Mouse (Mus musculus) adrenal gland, postnatal 14 days (tissue): ENCODE data around the gene Dcxr. TPM values are rescaled to one million over a fixed set of nuclear protein-coding genes. Genes with fewer than 3 reads are reported as not detected.
"Not testable (repeated sequence)": the region's sequence is repeated elsewhere in the genome, so short reads cannot be mapped to it uniquely, and the experiment has no call there.

Experiments
- DNase-seq: peaks from one replicate; pipeline ENCODE4 v3.0.0; 2021; ENCODE audit warnings: mixed read lengths
- long read RNA-seq, 2 experiments: library from polyadenylated mRNA; stranded (forward); transcript quantifications; one replicate each; pipeline ENCODE4 v2.0.0; 2021
- total RNA-seq: library from RNA; stranded (reverse); gene quantifications from 2 replicates; pipeline ENCODE4 v1.2.3, GENCODE M21; 2021

The Dcxr gene
- 31.8 and 41.9 TPM in 2 replicates for total RNA-seq
- long read RNA-seq, experiment 1, transcript Dcxr-201 (8 exons, 892 nt) = major isoform, 28 of 36 reads
- long read RNA-seq, experiment 1, partial matches to known transcripts = 4 of 36 reads
- long read RNA-seq, experiment 1, other reads (novel, unspliced or antisense) = 1 of 36 reads
- long read RNA-seq, experiment 2, transcript Dcxr-201 (8 exons, 892 nt) = major isoform, 34 of 42 reads
- long read RNA-seq, experiment 2, partial matches to known transcripts = 3 of 42 reads
- long read RNA-seq, experiment 2, other reads (novel, unspliced or antisense) = 2 of 42 reads

DNA sequence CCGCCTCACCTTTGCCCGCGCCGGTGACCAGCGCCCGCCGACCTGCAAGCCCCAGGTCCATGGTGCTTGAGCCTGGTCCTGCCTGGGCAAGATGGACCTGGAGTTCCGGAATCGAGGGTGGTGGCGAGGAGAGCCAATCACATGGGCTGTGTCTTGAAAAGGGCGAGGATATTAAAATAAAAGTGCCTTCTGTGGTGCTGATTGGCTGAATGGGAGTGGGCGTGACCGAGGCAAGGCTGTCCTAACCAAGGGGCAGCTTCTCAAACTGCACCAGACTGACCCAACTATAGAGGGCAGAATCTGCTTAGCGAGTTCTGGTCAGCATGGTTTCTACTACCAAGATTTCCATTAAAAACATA, at the start of gene Dcxr:
Gene Dcxr, minus strand, starts transcription at position 113 of the 359 bp plus-strand sequence.
- peak; percentile 95 for DNase-seq

DNA sequence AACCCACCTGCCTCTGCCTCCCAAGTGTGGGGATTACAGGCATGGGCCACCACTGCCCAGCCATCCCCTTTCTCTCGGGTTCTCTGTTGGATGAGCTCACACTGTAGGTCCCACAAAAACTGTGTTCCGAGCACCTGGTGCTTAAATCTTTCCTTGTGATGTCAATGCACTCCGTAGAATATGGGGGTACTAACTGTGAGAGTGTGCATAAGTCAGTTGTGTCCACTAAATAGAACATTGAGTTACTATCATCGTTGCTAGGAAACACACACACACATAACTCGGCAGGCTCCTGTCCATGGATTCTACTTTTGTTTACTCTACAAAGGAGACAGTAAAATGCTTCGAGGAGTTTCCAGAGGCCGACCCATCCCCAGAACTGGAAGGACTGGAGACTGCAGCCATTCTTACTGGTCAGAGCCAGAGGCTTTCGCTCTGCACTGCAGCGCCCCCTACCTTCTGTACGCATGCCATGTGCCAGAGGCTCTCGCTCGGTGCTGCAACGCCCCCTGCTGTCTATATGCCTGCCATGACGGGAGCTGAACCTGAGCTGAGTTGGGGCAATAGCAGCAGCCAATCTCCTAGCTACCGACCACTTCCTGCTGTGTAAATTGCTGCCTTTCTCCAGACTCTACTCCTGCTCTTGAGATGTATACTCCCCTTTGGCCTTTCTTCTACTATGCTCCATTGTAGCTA, 48.8 kb upstream of the Dcxr start:
- DNase-seq = peak; percentile 98

DNA sequence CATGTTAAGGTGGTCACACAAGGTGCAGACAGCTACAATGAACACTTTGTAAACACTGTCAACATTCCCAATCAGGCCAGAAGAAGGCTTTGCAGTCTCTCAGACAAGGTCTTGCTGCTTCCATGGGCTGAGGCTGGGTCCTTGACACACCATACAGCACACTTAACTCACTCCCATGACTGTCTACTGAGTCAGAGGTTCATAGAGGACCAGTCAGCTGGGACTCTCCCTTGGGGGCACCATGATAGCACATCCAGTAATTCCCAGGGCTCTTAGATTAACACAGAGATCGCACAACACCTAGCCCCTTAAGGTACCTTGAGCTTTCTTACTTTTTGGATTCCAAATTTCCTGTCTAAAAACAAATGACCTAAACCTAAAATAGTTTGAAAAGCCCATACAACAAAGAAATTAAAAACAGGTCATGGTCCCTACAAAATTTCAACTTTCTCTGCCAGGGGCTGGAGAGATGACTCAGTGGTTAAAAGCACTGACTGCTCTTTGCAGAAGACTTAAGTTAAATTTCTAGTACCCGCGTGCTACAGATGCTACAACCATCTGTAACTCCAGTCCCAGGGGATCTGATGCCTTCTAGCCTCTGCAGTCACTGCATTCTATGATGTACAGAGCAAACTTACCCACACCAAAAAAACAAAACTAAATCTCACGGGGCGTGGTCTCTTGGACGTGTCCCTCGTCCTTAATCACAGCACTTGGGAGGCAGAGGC, 46.5 kb upstream of the Dcxr start:
- DNase-seq = no peak

DNA sequence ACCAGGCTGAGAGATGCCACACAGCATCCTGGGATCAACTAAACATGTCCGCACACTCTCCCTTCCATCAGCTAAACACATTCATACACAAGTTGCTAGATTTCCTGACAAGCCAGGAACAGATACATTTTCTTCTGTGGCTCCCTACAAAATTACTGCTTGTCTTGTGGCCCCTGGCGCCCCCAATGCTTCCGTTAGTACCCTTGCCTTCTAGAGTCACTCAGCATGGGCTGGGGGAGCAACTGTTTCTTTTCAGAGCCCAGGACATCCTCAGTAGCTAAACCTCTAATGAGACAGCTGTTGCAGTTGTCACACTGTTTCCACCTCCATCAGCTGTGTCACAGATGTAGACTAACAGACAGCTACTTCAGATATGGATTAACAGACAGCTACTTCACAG, 45.7 kb upstream of the Dcxr start:
- DNase-seq = no peak

DNA sequence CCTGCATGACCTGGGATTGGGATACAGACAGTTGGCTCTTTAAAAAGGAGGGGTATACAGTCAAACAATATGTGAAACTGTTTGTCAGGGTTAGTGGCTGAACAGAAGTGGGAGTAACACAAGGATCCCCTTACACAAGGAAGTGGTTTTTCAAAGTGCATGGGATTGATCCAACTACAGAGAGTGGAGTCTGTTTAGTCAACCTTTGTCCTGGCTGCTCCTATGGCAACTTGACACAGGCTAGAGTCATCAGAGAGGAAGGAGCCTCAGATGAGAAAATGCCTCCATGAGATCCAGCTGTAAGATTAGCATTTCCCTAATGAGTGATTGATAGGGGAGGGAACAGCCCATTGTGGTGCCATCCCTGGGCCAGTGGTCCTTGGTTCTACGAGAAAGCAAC, 41.1 kb upstream of the Dcxr start:
- DNase-seq = no peak

DNA sequence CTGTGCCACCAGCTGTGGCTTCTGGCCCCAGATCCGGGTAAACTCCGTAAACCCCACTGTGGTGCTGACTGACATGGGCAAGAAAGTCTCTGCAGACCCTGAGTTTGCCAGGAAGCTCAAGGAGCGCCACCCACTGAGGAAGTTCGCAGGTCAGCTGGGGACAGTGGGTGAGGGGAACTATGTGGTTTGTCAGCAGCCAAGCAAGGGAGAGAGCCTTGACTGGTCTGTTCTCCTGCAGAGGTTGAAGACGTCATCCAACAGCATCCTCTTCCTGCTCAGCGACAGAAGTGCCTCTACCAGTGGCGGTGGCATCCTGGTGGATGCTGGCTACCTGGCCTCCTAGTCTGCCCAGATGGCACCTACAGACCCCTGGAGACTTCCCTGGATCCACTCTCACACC, 39.9 kb upstream of the Dcxr start:
- not testable (repeated sequence) for DNase-seq

DNA sequence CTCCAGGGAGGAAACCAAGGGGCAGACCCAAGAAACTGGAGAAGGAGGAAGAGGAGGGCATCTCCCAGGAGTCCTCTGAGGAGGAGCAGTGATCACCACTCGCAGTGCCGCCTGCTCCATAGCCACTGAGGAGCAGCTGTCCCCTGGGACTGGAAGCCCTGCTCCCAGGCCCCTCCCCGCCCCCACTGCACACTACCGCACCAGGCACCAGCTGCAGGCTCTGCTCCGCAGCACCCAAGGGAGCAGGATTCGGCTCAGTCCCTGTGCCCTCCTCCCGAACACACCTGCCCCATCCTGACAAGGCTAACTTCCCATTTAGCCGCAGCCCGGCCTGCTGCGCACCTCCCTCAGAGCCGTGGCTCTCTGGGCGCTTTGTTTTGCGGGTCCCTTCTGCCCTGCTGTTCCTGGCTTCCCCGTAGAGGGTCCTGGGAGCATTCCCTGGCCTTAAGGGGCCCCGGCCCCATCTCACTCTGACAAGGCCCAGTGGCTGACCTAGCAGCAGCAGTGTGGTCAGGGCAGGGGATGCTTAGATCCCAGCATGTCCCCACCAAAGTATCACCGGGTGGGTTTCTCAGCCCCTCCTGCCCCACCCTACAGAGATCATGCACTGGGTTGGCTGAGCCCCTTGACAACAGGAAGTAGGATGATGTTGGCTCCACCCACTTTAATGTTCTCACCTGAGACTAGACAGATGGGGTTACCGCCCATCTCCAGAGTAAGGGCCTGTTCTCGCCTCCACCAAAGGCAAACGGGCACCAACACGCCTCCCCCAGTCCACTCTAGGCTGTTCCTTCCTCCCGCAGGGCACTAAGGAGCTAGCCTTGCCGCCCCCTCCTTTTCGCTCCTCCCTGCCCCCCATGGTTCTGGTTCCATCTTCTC, 36.3 kb upstream of the Dcxr start:
- DNase-seq = not testable (repeated sequence)

DNA sequence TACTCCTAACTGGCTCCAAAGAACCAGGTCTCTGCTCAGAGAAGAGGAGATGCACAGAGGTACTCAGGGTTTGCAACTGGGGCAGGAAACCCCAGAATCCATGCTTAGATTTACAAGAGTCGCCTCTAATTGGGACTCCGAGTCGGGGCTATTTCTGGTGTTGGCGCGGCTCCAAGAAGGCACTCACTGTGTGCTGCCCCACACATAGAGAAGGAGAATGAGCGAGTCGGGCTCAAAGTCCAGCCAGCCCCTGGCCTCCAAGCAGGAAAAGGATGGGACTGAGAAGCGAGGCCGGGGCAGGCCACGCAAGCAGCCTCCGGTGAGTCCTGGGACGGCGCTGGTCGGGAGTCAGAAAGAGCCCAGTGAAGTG, 35.6 kb upstream of the Dcxr start, which contains the start of gene Hmga1b:
Gene Hmga1b, plus strand, starts transcription at position 123 of the 370 bp plus-strand sequence.
- not testable (repeated sequence) for DNase-seq

DNA sequence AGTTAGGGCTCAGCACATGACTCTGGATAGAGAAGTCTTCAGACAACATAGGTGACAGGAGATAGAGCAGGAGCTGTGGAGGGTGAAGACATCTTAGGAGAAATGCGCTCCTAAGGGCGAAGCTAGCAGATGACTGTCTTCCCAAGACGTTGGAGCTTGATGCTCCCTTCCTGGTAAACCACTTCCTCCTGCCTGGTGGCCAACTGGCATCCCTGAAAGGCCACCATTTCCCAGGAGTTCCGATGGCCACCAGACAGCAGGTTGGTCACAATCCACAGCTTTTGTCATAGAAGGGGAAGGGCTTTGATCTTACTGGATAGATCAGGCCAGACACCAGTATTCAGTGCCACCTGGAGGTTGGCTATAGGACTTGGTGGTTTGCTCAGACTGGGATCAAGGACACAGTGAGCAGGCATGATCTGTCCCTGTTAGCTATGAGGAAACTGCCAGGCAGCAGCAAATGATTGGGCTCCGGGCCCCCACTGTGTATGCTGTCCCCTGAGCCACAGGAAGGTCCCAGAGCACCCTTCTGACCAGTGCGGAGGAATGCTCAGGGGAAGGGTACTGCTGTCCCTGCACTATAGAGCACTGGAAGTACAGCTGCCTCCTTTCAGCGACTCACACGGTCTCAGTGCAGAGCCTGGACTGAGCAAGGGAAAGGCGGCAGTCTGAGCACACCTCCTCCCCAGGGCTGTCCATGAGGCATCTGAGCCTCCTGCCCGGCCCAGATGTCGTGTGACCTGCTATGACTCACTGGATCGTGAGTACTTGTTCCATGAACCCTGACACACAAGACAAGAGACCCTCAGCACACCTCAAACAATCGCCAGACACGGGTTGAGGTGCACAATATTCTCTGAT, 35.0 kb upstream of the Dcxr start:
- peak; percentile 32 for DNase-seq

DNA sequence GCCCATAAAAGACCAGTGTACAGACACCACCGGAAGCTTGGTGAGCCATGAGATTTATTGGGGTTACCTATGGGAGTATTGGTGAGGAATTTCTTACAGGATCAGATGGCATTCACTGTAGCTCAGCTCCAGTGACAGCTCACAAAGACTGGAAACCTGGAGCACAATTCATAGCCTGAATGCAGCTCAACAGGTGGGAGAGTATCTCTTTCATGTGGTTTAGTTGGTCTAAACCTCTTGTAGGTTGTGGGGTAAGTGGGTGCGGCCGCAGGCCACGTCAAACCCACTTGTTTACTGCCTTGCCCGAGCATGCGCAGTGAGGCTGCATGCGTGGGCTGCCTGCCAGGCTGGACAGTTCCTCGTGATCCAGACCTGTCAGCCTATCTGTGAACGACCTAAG, 33.2 kb upstream of the Dcxr start:
- DNase-seq = no peak

DNA sequence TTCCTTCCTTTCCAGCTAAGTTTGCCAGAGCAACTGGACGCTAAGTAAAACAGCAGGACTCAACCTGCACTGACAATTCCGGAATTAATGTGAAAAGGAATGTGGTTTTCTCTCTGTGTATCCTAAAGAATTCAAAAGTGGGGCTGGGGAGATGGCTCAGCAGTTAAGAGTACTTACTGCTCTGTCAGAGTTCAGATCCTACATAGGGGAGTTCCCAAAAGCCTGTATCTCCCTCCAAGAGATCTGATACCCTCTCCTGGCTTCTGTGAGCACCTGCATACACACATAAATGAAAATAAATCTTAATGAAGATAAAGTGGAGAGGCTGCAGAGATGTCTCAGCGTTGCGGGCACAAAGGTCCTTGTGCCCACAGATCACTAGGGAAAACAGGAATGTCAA, 24.5 kb upstream of the Dcxr start:
- DNase-seq = no peak

DNA sequence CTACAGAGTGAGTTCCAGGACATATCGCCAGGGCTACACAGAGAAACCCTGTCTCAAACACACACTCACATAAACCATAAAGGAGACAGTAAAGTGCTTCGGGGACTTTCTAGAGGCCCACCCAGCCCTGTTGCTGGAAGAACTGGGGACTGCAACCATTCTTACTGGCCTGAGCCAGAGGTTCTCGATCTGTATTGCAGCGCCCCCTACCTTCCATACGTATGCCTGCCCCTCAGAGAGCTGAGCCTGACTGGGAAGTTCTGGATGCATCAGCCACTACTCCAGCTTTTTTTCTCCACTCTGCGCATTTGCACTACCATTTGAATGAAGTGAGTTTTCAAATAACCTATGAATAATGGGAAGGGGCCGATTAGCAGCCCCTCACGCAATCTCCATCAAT, 22.3 kb upstream of the Dcxr start:
- DNase-seq = peak; percentile 60

DNA sequence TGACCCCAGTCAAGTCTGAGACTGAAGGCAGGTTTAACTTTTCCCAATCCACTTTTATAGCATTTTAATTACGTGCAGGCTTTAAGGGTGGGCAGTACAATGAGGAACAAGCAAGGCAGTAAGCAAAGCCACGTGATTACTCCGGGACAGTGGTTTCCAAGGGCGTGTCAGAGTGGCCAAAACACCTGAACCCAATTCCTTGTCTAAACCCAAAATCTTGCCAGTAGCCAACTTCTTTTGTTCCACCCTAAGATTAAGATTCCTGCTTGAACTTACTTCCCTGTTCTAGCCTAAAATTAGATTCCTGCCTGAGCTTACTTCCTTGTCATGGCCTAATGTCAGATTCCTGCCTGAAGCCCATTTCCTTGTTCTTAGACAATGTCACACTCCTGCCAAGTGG, 20.9 kb upstream of the Dcxr start:
- DNase-seq = no peak

DNA sequence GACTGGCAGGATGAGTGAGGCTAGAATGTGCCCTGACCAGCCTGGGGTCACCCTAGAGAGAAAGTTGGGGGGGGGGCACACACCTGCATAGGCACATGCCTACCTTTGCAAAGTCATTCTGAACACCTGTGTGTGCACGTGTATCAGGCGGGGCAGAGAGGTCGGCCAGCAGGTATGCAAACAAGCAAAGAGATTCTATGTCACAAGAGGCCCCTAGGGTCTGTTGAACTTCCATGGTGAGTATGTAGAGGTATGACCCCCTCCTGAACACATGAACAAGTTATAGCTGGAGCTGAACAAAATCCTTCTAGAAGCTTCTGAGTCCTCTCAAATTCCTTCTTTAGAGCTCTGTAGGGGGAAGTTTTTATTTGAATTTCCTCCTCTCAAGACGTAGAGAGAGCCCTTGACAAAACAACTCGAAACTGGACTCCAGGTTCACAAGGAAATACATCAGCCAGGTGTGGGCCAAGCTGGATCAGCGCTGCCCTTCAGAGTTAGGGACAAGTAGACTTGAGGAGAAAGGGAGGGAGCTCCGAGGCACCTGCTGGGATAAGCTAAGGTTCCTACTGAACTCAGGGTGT, 17.1 kb upstream of the Dcxr start:
- no peak for DNase-seq

DNA sequence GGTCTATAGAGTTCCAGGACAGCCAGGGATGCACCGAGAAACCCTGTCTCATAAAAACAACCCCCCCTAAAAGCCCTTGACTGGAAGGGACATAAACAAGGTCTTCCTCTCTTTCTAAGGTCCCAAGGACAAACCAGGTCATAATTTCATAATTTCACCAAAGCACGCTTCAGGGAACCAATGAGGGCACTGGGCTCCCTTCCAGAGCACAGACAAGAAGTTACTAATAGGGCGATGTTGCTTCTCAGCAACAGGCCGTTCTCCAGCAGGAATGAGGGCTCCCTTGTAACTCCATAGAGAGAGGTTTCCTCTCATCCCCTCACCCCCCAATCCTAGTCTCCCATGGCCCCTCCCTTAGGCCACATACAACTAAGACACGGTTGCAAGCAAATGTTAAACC, 13.9 kb upstream of the Dcxr start:
- DNase-seq = peak; percentile 61

DNA sequence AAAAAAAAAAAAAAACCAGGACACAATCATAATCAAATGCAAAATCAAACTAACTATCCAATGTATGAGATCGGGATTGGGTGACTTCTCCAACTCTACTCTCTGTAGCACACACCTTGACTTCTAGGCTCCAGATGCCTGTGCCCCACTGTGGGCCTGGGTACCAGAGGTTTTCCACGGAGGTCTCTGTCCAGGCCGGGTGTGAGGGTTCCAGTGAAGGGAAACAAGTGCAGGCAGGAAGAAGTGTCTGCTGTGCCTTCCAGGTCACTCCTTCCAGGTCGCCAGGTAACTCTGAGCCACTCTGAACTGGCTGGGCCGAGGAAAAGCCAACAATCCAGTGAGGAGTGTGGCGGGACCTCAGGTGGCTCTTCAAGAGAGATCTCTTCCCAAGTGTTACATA, 9.3 kb upstream of the Dcxr start:
- DNase-seq = no peak

DNA sequence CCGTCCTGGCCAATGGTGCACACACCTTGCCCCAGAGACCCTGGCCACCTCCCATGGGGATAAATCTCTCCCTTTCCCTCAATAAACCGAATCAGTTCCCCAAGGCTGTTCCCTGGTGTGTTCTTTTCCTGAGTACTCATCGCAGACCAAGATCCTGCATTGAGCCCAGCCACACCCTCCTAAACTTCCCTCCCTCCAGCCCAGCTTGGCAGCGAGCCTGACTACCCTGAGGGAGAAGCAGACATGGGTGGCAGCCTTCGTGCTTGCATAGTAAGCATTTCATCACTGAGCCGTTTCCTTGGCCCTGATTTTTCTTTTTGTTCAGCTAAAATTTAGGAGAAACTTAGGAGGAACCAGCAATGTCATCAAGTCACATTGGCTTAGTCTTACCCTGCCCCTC, 6.4 kb upstream of the Dcxr start:
- peak; percentile 83 for DNase-seq

DNA sequence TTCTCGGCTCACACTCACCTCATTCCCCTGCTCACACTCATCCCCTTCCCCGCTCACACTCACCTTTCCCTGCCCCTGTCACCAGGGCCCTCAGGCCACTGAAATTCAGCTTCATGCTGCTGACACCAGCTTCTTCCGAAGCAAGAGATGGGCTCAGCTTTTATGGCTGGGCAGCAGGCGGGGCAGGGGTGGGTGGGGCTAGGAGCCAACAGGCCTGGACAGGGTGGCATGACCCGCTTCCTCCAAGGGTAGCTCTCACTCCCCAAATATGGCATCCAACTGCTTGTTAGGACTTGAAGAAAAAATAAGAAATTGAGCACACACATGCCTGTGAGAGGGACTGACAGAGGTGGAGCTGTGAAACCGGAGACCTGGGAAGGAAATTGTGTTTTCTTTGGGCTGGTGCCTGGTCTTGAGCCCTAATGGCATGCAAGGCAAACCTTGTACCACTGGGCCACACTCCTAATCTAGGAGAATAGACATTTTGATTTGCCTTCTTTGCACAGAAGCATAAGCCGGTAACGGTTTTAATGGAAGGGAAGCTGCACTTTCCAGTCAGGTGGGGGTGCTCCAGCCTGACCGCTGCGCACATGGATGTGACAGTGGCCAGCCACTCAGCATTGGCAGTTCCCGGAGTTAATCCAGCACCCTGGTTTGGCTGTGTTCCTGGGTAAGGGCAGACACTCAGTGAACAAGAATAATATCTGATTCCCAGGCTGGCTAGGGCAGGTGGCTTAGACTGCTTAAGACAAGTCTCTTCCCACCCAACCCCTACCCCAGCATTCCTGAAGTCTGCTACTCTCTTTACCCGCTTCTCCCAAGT, 5.0 kb upstream of the Dcxr start, which contains the start of gene Cbr2:
Gene Cbr2, minus strand, starts transcription at position 257 of the 823 bp plus-strand sequence.
- DNase-seq = peak; percentile 52

DNA sequence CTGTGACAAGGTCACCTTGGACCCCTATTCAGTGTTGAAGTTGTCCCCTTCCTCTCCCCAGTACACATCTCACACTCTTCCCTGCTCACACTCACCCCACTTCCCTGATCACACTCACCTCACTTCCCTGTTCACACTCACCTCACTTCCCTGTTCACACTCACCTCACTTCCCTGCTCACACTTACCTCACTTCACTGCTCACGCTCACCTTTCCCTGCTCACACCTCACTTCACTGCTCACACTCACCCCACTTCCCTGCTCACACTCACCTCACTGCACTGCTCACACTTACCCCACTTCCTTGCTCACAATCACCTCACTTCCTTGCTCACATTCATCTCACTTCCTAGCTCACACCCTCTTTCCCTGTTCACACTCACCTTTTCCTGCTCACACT, 4.3 kb upstream of the Dcxr start:
- DNase-seq = no peak

DNA sequence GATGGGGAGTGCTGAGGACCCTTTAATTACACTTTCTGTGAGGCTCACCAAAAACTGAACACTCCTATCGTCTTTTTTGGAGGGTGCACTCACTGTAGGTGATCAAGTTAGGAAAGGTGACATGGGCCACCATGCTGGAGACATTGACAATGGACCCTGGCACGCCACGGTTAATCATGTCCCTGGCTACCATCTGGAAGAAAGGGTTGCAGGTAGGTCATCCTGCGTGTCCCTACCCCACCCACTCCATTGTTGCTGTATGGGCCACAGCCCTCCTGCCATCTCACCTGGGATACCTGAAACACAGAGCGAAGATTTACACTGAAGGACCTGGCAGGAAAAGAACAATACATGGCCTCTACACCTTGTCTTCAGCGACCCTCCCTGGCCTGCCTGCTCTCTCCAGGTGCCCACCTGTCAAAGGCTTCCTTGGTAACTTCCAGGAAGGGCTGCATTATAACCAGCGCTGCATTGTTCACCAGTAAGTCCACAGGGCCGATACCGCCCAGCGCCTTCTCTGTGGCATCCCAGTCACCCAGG, 3.3 kb upstream of the Dcxr start:
- DNase-seq = no peak
